In genomic region chr3:94932279-94932678, GRCm38 (mm10) we compare ENCODE assay signal across 9 mouse cellular contexts. TPM values are rescaled to one million over a fixed set of nuclear protein-coding genes. Genes with fewer than 3 reads are reported as not detected.
DNase-seq lines count a peak whose midpoint lies in the region; ATAC-seq and TF ChIP-seq lines count a peak whose summit lies in the region.
"Not testable (repeated sequence)": the region's sequence is repeated elsewhere in the genome, so short reads cannot be mapped to it uniquely, and the experiment has no call there.
"Had no signal": no experiment of that assay in that cellular context is flagged by ENCODE, and none has a peak within 500 bp of the region (broad histone marks: within the 10 kb centered on the region; RNA-seq: fewer than 3 reads in every experiment).

No protein-coding gene starts in this region.

- H3K27ac ChIP-seq in forebrain, embryonic 13.5 days: not testable (repeated sequence)
- peak overlapping the region; percentile 86 to 94 for H3K27ac ChIP-seq in heart, embryonic 14.5 days (replicated peaks in 1 of 2; ENCODE audit: control insufficient read depth in 1 of 2, insufficient read depth in 1 of 2, low read depth in 2 of 2, low read length in 2 of 2)
- peak overlapping the region; percentile 86 for H3K27ac ChIP-seq in intestine, embryonic 14.5 days (ENCODE audit: low read depth)
- peak overlapping the region; percentile 74; the same call in 1 of the 2 replicates for H3K27ac ChIP-seq in layer of hippocampus, adult 2 months
- peak overlapping the region; percentile 82 for H3K27ac ChIP-seq in liver, embryonic 13.5 days

- H3K36me3 ChIP-seq in forebrain, embryonic 13.5 days (ENCODE audit: poor library complexity, severe bottlenecking); heart, embryonic 14.5 days (ENCODE audit: control insufficient read depth, insufficient read depth, low read length); intestine, embryonic 14.5 days (ENCODE audit: control insufficient read depth, insufficient read depth, low read length); liver, embryonic 13.5 days: not testable (repeated sequence)

- DNase-seq in 416B (ENCODE audit: low read depth): peak; percentile 36
- not testable (repeated sequence) for DNase-seq in intestine, embryonic 14.5 days (ENCODE audit: low spot score); layer of hippocampus, adult 2 months (ENCODE audit: low spot score in 2 of 2); liver, embryonic 13.5 days
- peak; percentile 47 for DNase-seq in lung, postnatal 10 days
- DNase-seq in retina, postnatal 1 day: peak; percentile 8

- 53% methylated on average over 2 of the region's 2 CpGs for WGBS in forebrain, embryonic 13.5 days
- 63% methylated on average over 2 of the region's 2 CpGs for WGBS in heart, embryonic 14.5 days
- 56% methylated on average over 2 of the region's 2 CpGs for WGBS in intestine, embryonic 14.5 days
- 46% methylated on average over 2 of the region's 2 CpGs for WGBS in liver, embryonic 13.5 days (ENCODE audit: insufficient replicate concordance)

- ATAC-seq in forebrain, embryonic 13.5 days: peak; percentile 26; the same call in 1 of the 2 replicates
- not testable (repeated sequence) for ATAC-seq in heart, embryonic 14.5 days (ENCODE audit: insufficient number of reproducible peaks, insufficient read depth, low FRiP score, low read depth); intestine, embryonic 14.5 days (replicated peaks; ENCODE audit: low FRiP score, low TSS enrichment, low read depth); liver, embryonic 13.5 days (ENCODE audit: low read depth)

- H3K9ac ChIP-seq in forebrain, embryonic 13.5 days; heart, embryonic 14.5 days (ENCODE audit: low read length); intestine, embryonic 14.5 days (ENCODE audit: low read length): not testable (repeated sequence)
- H3K9ac ChIP-seq in liver, embryonic 13.5 days: peak overlapping the region; percentile 65

- not testable (repeated sequence) for H3K9me3 ChIP-seq in forebrain, embryonic 13.5 days (replicated peaks); heart, embryonic 14.5 days (ENCODE audit: control insufficient read depth, low read length); intestine, embryonic 14.5 days (ENCODE audit: control insufficient read depth, low read length); liver, embryonic 13.5 days (replicated peaks)

- TF ChIP-seq CTCF in layer of hippocampus, adult 2 months (conservative IDR thresholded peaks at IDR 0.05): not testable (repeated sequence)

- H3K4me1 ChIP-seq in forebrain, embryonic 13.5 days: peaks cover 12% of the 10 kb centered on the region
- H3K4me1 ChIP-seq in heart, embryonic 14.5 days (ENCODE audit: control insufficient read depth in 2 of 2, insufficient read depth in 2 of 2, low read length in 2 of 2): peaks cover 8 to 12% of the 10 kb centered on the region in 2 experiments
- H3K4me1 ChIP-seq in intestine, embryonic 14.5 days (replicated peaks; ENCODE audit: control insufficient read depth, insufficient read depth, low read length): not testable (repeated sequence)
- H3K4me1 ChIP-seq in liver, embryonic 13.5 days (replicated peaks): peaks cover 69% of the 10 kb centered on the region

- not testable (repeated sequence) for H3K4me3 ChIP-seq in forebrain, embryonic 13.5 days; heart, embryonic 14.5 days (ENCODE audit: control insufficient read depth in 1 of 2, insufficient read depth in 1 of 2, low read depth in 1 of 2, low read length in 2 of 2); intestine, embryonic 14.5 days (ENCODE audit: low read depth, low read length); layer of hippocampus, adult 2 months; liver, embryonic 13.5 days (replicated peaks)

- not testable (repeated sequence) for H3K27me3 ChIP-seq in forebrain, embryonic 13.5 days; heart, embryonic 14.5 days (ENCODE audit: control insufficient read depth, insufficient read depth, low read length); intestine, embryonic 14.5 days (replicated peaks; ENCODE audit: control insufficient read depth, insufficient read depth, low read length); liver, embryonic 13.5 days

- not testable (repeated sequence) for H3K4me2 ChIP-seq in forebrain, embryonic 13.5 days
- peak overlapping the region; percentile 73; the same call in 1 of the 2 replicates for H3K4me2 ChIP-seq in heart, embryonic 14.5 days (ENCODE audit: low read length)
- H3K4me2 ChIP-seq in intestine, embryonic 14.5 days (ENCODE audit: low read length): peak overlapping the region; percentile 59; the same call in 1 of the 2 replicates
- peak overlapping the region; percentile 71; the same call in 1 of the 2 replicates for H3K4me2 ChIP-seq in liver, embryonic 13.5 days

RNA-seq across cellular contexts. Expression of gene Selenbp1, which starts 0.6 kb away (rescaled TPM):
- polyA plus RNA-seq in forebrain, embryonic 13.5 days (2015; fragmentation: Nextera tagmentation; extraction: Ambion mirVana): 7.6 and 9.0 TPM in 2 replicates
- 71.7 and 74.5 TPM in 2 replicates for polyA plus RNA-seq in heart, embryonic 14.5 days (2014; fragmentation: Nextera tagmentation; extraction: Ambion mirVana)
- polyA plus RNA-seq in intestine, embryonic 14.5 days (2014; fragmentation: Nextera tagmentation; extraction: Ambion mirVana): 74.2 and 74.5 TPM in 2 replicates
- 10 to 100 TPM; 10.3 to 10.5 TPM for total RNA-seq in layer of hippocampus, adult 2 months (2021)
- polyA plus RNA-seq in liver, embryonic 13.5 days (2015; fragmentation: Nextera tagmentation; extraction: Ambion mirVana): 58.0 and 65.2 TPM in 2 replicates

RNA-seq across cellular contexts. Expression of gene Rfx5, which starts 21.6 kb away (rescaled TPM):
- polyA plus RNA-seq in forebrain, embryonic 13.5 days (2015; fragmentation: Nextera tagmentation; extraction: Ambion mirVana): 4.3 TPM in 2 replicates
- 6.9 and 8.1 TPM in 2 replicates for polyA plus RNA-seq in heart, embryonic 14.5 days (2014; fragmentation: Nextera tagmentation; extraction: Ambion mirVana)
- polyA plus RNA-seq in intestine, embryonic 14.5 days (2014; fragmentation: Nextera tagmentation; extraction: Ambion mirVana): 9.7 and 10.1 TPM in 2 replicates
- 10 to 100 TPM; 23.9 to 24.6 TPM for total RNA-seq in layer of hippocampus, adult 2 months (2021)
- 0.96 and 1.8 TPM in 2 replicates for polyA plus RNA-seq in liver, embryonic 13.5 days (2015; fragmentation: Nextera tagmentation; extraction: Ambion mirVana)
- polyA plus RNA-seq: erythroblast, embryonic 14.5 days had no signal

RNA-seq across cellular contexts. Expression of gene Pi4kb, which starts 42.3 kb away (rescaled TPM):
- polyA plus RNA-seq in forebrain, embryonic 13.5 days (2015; fragmentation: Nextera tagmentation; extraction: Ambion mirVana): 23.6 and 25.5 TPM in 2 replicates
- polyA plus RNA-seq in heart, embryonic 14.5 days (2014; fragmentation: Nextera tagmentation; extraction: Ambion mirVana): 17.4 and 21.8 TPM in 2 replicates
- polyA plus RNA-seq in intestine, embryonic 14.5 days (2014; fragmentation: Nextera tagmentation; extraction: Ambion mirVana): 24.1 and 24.8 TPM in 2 replicates
- 10 to 100 TPM; 58.7 to 64.4 TPM for total RNA-seq in layer of hippocampus, adult 2 months (2021)
- polyA plus RNA-seq in liver, embryonic 13.5 days (2015; fragmentation: Nextera tagmentation; extraction: Ambion mirVana): 11.6 and 12.4 TPM in 2 replicates

RNA-seq across cellular contexts. Expression of gene Psmb4, which starts 45.5 kb away (rescaled TPM):
- polyA plus RNA-seq in forebrain, embryonic 13.5 days (2015; fragmentation: Nextera tagmentation; extraction: Ambion mirVana): 390 and 393 TPM in 2 replicates
- 296 and 297 TPM in 2 replicates for polyA plus RNA-seq in heart, embryonic 14.5 days (2014; fragmentation: Nextera tagmentation; extraction: Ambion mirVana)
- polyA plus RNA-seq in intestine, embryonic 14.5 days (2014; fragmentation: Nextera tagmentation; extraction: Ambion mirVana): 354 and 364 TPM in 2 replicates
- total RNA-seq in layer of hippocampus, adult 2 months (2021): 100 to 1,000 TPM; 272 to 281 TPM
- 201 and 214 TPM in 2 replicates for polyA plus RNA-seq in liver, embryonic 13.5 days (2015; fragmentation: Nextera tagmentation; extraction: Ambion mirVana)
